Mouse (Mus musculus) gastrocnemius, adult 2 months (tissue): Measurements from ENCODE around the gene Gm3005. TPM values are rescaled to one million over a fixed set of nuclear protein-coding genes. Genes with fewer than 3 reads are reported as not detected.
"Not testable (repeated sequence)": the region's sequence is repeated elsewhere in the genome, so short reads cannot be mapped to it uniquely, and the experiment has no call there.

Experiments used
- DNase-seq: peaks from one replicate; pipeline ENCODE4 v3.0.0; 2022
- H3K27ac ChIP-seq: fragments of 200-600 bp; 2 replicates; pipeline ENCODE4 v1.8.1; 2022; ENCODE audit warnings: mild to moderate bottlenecking
- H3K4me3 ChIP-seq: fragments of 200-600 bp; 2 replicates; pipeline ENCODE4 v1.8.1; 2022; ENCODE audit warnings: mild to moderate bottlenecking, moderate library complexity
- intact Hi-C: fragments of 180-260 bp; cut with DNase I; formaldehyde crosslinking; loops from one replicate; pipeline ENCODE4 v1.15.1; 2025
- long read RNA-seq, 2 experiments: library from polyadenylated mRNA; stranded (forward); transcript quantifications; one replicate each; pipeline ENCODE4 v2.0.0; 2021
- total RNA-seq, 2 experiments: library from RNA; stranded (reverse); gene quantifications; 2 replicates each; pipeline ENCODE4 v1.2.3; 2021

The Gm3005 gene
- not detected for total RNA-seq
- long read RNA-seq, experiment 1, partial matches to known transcripts: 0 of 1 reads
- long read RNA-seq, experiment 1, other reads (novel, unspliced or antisense): 1 of 1 reads
- long read RNA-seq, experiment 2, partial matches to known transcripts: 0 of 1 reads
- long read RNA-seq, experiment 2, other reads (novel, unspliced or antisense): 1 of 1 reads

DNA sequence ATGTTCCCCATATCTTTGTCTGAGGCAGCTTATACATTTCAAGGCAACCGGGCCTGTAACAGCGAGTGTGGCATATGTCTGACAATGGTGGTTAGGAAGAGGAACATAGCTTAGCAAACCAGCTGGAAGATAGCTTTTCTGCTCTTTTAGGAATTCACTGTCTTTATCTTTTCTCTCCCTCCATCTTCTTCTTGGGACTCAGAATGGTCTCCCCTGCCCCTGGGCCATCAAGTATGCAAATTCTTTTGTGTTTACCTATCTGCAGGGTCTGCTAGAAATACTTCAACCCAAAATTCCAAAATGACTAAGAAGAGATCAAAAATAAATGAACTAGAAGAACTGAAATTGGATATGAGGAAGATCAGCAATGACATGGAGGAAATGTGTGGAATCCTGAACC is at the start of gene Gm3005:
Gene Gm3005 (plus strand): TSS at position 301 of the 400 bp plus-strand sequence.
- H3K27ac ChIP-seq, intact Hi-C loops, DNase-seq, H3K4me3 ChIP-seq: not testable (repeated sequence)

DNA sequence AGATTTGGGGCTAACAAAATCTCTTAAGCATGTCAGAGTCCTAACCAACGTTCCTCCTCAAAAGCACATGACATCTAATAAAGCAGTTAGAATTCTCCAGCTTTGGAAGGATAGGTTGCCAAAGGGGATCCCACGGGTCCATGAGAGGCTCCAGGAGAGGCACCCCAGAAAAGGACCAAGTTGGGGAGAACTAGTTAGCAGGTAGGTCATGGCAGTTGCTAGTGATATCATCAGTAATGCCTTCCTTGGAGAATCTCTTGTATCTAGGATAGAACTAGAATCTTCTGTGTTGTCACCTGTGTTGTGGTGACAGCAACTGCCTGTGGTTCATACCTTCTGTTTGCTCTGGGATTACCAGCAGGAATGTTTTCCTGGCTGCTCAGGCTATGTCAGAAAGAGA is 33.1 kb upstream of the Gm3005 start, which contains the start of gene Gm10413:
Gene Gm10413 (plus strand): TSS at position 301 of the 400 bp plus-strand sequence.
- H3K4me3 ChIP-seq, DNase-seq, intact Hi-C loops, H3K27ac ChIP-seq: not testable (repeated sequence)

DNA sequence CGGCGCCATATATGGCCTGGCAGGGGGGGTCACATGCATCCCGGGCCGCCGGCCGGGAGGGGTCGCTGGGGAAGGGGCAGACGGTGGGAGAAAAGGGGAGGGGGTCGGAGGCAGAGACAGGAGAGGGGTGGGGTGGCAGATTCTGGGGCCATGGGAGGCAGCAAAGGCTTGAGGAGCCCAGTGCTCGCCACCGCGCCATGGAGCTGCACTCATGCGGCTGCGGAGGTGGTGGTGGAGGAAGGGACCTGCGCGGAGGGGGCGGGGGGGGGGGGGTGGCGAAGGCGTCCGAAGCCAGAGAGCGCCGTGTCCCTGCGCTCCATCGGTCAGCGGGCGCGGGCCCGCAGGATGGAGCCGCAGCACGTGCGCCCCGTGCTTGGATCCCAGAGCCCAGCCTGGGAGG is 15.6 kb upstream of the Gm3005 start, which contains the start of gene Gm10409:
Gene Gm10409 (plus strand): TSS at position 301 of the 400 bp plus-strand sequence.
- intact Hi-C loops, DNase-seq, H3K4me3 ChIP-seq, H3K27ac ChIP-seq: not testable (repeated sequence)

DNA sequence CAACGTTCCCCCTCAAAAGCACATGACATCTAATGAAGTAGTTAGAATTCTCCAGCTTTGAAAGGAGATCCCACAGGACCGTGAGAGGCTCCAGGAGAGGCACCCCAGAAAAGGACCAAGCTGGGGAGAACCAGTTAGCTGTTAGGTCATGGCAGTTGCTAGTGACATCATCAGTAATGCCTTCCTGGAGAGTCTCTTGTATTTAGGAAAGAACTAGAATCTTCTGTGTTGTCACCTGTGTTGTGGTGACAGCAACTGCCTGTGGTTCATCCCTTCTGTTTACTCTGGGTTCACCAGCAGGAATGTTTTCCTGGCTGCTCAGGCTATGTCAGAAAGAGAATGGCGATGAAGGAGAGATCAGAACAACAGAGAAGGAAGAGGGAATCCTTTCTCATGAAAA is 21.2 kb downstream of the Gm3005 start, which contains the start of gene Gm10408:
Gene Gm10408 (plus strand): TSS at position 301 of the 400 bp plus-strand sequence.
- H3K4me3 ChIP-seq, H3K27ac ChIP-seq, intact Hi-C loops, DNase-seq: not testable (repeated sequence)

DNA sequence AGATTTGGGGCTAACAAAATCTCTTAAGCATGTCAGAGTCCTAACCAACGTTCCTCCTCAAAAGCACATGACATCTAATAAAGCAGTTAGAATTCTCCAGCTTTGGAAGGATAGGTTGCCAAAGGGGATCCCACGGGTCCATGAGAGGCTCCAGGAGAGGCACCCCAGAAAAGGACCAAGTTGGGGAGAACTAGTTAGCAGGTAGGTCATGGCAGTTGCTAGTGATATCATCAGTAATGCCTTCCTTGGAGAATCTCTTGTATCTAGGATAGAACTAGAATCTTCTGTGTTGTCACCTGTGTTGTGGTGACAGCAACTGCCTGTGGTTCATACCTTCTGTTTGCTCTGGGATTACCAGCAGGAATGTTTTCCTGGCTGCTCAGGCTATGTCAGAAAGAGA is 206.3 kb downstream of the Gm3005 start, which contains the start of gene Gm3012:
Gene Gm3012 (plus strand): TSS at position 301 of the 400 bp plus-strand sequence.
- H3K4me3 ChIP-seq, H3K27ac ChIP-seq, intact Hi-C loops, DNase-seq: not testable (repeated sequence)

Other genes starting within 250 kb of the Gm3005 start
- not detected for gene Gm5795, start 239.8 kb upstream of the Gm3005 start, total RNA-seq
- gene D830030K20Rik, start 219.6 kb upstream of the Gm3005 start, total RNA-seq: not detected
- not detected for gene Gm2956, start 95.5 kb upstream of the Gm3005 start, total RNA-seq
- gene Gm10413, start 33.0 kb upstream of the Gm3005 start, total RNA-seq: not detected
- under 1 TPM in 1 of 2 experiments, not detected in 1; 0.20 TPM for gene Gm10409, start 15.5 kb upstream of the Gm3005 start, total RNA-seq
- not detected for gene Gm10408, start 21.3 kb downstream of the Gm3005 start, total RNA-seq
- not detected for gene Gm3012, start 206.4 kb downstream of the Gm3005 start, total RNA-seq
- under 1 TPM in 1 of 2 experiments, not detected in 1; 0.20 TPM for gene Gm3020, start 223.9 kb downstream of the Gm3005 start, total RNA-seq